Mouse (Mus musculus): ENCODE data around the gene Ubr2. TPM values are rescaled to one million over a fixed set of nuclear protein-coding genes. Genes with fewer than 3 reads are reported as not detected.

Ubr2 gene
- polyA plus RNA-seq, 1 experiment from 2014 or later: 23.4 TPM

GRCm38 (mm10) chr17:46996484-46996883 is 13.9 kb downstream of the Ubr2 start:
- Histone ChIP-seq H3K4me3 (no peak overlapping the region), H3K4me2 (replicated peaks) (no peak overlapping the region), H3K9ac (replicated peaks) (no peak overlapping the region), H3K9me3 (no peaks in the 10 kb centered on the region), H3K4me1 (no peaks in the 10 kb centered on the region), H3K36me3 (peaks cover 72% of the 10 kb centered on the region), H3K27ac (replicated peaks) (no peak overlapping the region), H3K27me3 (no peaks in the 10 kb centered on the region)
- 90% methylated on average over 7 of the region's 7 CpGs for WGBS
- no peak for ATAC-seq (ENCODE audit: low FRiP score, low read depth)

- no peaks in the 10 kb centered on the region for H3K4me1 ChIP-seq
- H3K27ac ChIP-seq (replicated peaks): no peak overlapping the region
- H3K4me2 ChIP-seq (replicated peaks): no peak overlapping the region
- peaks cover 79% of the 10 kb centered on the region for H3K36me3 ChIP-seq
- no peaks in the 10 kb centered on the region for H3K27me3 ChIP-seq
- 81% methylated on average over 3 of the region's 3 CpGs for WGBS
- H3K9ac ChIP-seq (replicated peaks): no peak overlapping the region
- no peak overlapping the region for H3K4me3 ChIP-seq
- no peak for ATAC-seq (ENCODE audit: low FRiP score, low read depth)
- no peaks in the 10 kb centered on the region for H3K9me3 ChIP-seq
These were observed 14.7 kb downstream of the Ubr2 start for GRCm38 (mm10) chr17:46995621-46996020.

GRCm38 (mm10) chr17:46994641-46995398 is 15.5 kb downstream of the Ubr2 start:
- no peaks in the 10 kb centered on the region for H3K9me3 ChIP-seq
- 88% methylated on average over 10 of the region's 10 CpGs for WGBS
- H3K36me3 ChIP-seq: peaks cover 78% of the 10 kb centered on the region
- H3K27me3 ChIP-seq: no peaks in the 10 kb centered on the region
- H3K9ac ChIP-seq (replicated peaks): no peak overlapping the region
- no peak for ATAC-seq (ENCODE audit: low FRiP score, low read depth)
- no peaks in the 10 kb centered on the region for H3K4me1 ChIP-seq
- no peak overlapping the region for H3K4me3 ChIP-seq
- no peak overlapping the region for H3K4me2 ChIP-seq (replicated peaks)
- no peak overlapping the region for H3K27ac ChIP-seq (replicated peaks)

- no peaks in the 10 kb centered on the region for H3K9me3 ChIP-seq
- no peaks in the 10 kb centered on the region for H3K27me3 ChIP-seq
- H3K9ac ChIP-seq (replicated peaks): no peak overlapping the region
- H3K4me3 ChIP-seq: no peak overlapping the region
- WGBS: 98% methylated on average over 8 of the region's 8 CpGs
- no peaks in the 10 kb centered on the region for H3K4me1 ChIP-seq
- no peak overlapping the region for H3K4me2 ChIP-seq (replicated peaks)
- ATAC-seq (ENCODE audit: low FRiP score, low read depth): no peak
- H3K36me3 ChIP-seq: peaks cover 77% of the 10 kb centered on the region
- no peak overlapping the region for H3K27ac ChIP-seq (replicated peaks)
These were observed 16.7 kb downstream of the Ubr2 start for GRCm38 (mm10) chr17:46993625-46994024.

- no peaks in the 10 kb centered on the region for H3K4me1 ChIP-seq
- peaks cover 77% of the 10 kb centered on the region for H3K36me3 ChIP-seq
- H3K4me2 ChIP-seq (replicated peaks): no peak overlapping the region
- WGBS: 86% methylated on average over 3 of the region's 3 CpGs
- no peak overlapping the region for H3K27ac ChIP-seq (replicated peaks)
- no peak overlapping the region for H3K4me3 ChIP-seq
- H3K9me3 ChIP-seq: no peaks in the 10 kb centered on the region
- no peak for ATAC-seq (ENCODE audit: low FRiP score, low read depth)
- no peak overlapping the region for H3K9ac ChIP-seq (replicated peaks)
- H3K27me3 ChIP-seq: no peaks in the 10 kb centered on the region
These were observed 22.7 kb downstream of the Ubr2 start for GRCm38 (mm10) chr17:46987631-46988030.

- Histone ChIP-seq H3K36me3 (peaks cover 85% of the 10 kb centered on the region), H3K9ac (replicated peaks) (no peak overlapping the region), H3K27ac (replicated peaks) (no peak overlapping the region), H3K4me3 (no peak overlapping the region), H3K4me1 (no peaks in the 10 kb centered on the region), H3K4me2 (replicated peaks) (no peak overlapping the region), H3K9me3 (peaks cover 7% of the 10 kb centered on the region; the same call in 1 of the 2 replicates), H3K27me3 (no peaks in the 10 kb centered on the region)
- no peak for ATAC-seq (ENCODE audit: low FRiP score, low read depth)
- 96% methylated on average over 6 of the region's 6 CpGs for WGBS
These were observed 30.3 kb downstream of the Ubr2 start for GRCm38 (mm10) chr17:46980050-46980449.

GRCm38 (mm10) chr17:46975183-46975582 is 35.2 kb downstream of the Ubr2 start:
- 67% methylated on average over 3 of the region's 3 CpGs for WGBS
- peaks cover 97% of the 10 kb centered on the region for H3K36me3 ChIP-seq
- no peak overlapping the region for H3K4me3 ChIP-seq
- no peaks in the 10 kb centered on the region for H3K4me1 ChIP-seq
- H3K9ac ChIP-seq (replicated peaks): no peak overlapping the region
- no peak overlapping the region for H3K4me2 ChIP-seq (replicated peaks)
- ATAC-seq (ENCODE audit: low FRiP score, low read depth): no peak
- no peaks in the 10 kb centered on the region for H3K27me3 ChIP-seq
- H3K27ac ChIP-seq (replicated peaks): no peak overlapping the region
- peaks cover 7% of the 10 kb centered on the region; the same call in 1 of the 2 replicates for H3K9me3 ChIP-seq

- peaks cover 97% of the 10 kb centered on the region for H3K36me3 ChIP-seq
- no peak overlapping the region for H3K4me2 ChIP-seq (replicated peaks)
- H3K9ac ChIP-seq (replicated peaks): no peak overlapping the region
- no peak overlapping the region for H3K4me3 ChIP-seq
- peaks cover 7% of the 10 kb centered on the region; the same call in 1 of the 2 replicates for H3K9me3 ChIP-seq
- H3K27me3 ChIP-seq: no peaks in the 10 kb centered on the region
- ATAC-seq (ENCODE audit: low FRiP score, low read depth): no peak
- H3K27ac ChIP-seq (replicated peaks): no peak overlapping the region
- H3K4me1 ChIP-seq: no peaks in the 10 kb centered on the region
- 95% methylated on average over 7 of the region's 7 CpGs for WGBS
These were observed 37.8 kb downstream of the Ubr2 start for GRCm38 (mm10) chr17:46972603-46973002.

GRCm38 (mm10) chr17:46966892-46967291 is 43.5 kb downstream of the Ubr2 start:
- no peaks in the 10 kb centered on the region for H3K27me3 ChIP-seq
- no peak overlapping the region for H3K4me2 ChIP-seq (replicated peaks)
- no peaks in the 10 kb centered on the region for H3K9me3 ChIP-seq
- no peak overlapping the region for H3K4me3 ChIP-seq
- no peak for ATAC-seq (ENCODE audit: low FRiP score, low read depth)
- H3K9ac ChIP-seq (replicated peaks): no peak overlapping the region
- WGBS: 93% methylated on average over 14 of the region's 14 CpGs
- H3K36me3 ChIP-seq: peaks cover 99% of the 10 kb centered on the region
- no peaks in the 10 kb centered on the region for H3K4me1 ChIP-seq
- H3K27ac ChIP-seq (replicated peaks): no peak overlapping the region

- no peaks in the 10 kb centered on the region for H3K9me3 ChIP-seq
- H3K4me2 ChIP-seq (replicated peaks): no peak overlapping the region
- H3K36me3 ChIP-seq: peaks cover 98% of the 10 kb centered on the region
- H3K27me3 ChIP-seq: no peaks in the 10 kb centered on the region
- H3K9ac ChIP-seq (replicated peaks): no peak overlapping the region
- H3K4me1 ChIP-seq: no peaks in the 10 kb centered on the region
- 94% methylated on average over 13 of the region's 13 CpGs for WGBS
- no peak for ATAC-seq (ENCODE audit: low FRiP score, low read depth)
- no peak overlapping the region for H3K27ac ChIP-seq (replicated peaks)
- no peak overlapping the region for H3K4me3 ChIP-seq
These were observed 47.2 kb downstream of the Ubr2 start for GRCm38 (mm10) chr17:46963186-46963585.

- no peaks in the 10 kb centered on the region for H3K4me1 ChIP-seq
- no peak for ATAC-seq (ENCODE audit: low FRiP score, low read depth)
- H3K36me3 ChIP-seq: peaks cover 98% of the 10 kb centered on the region
- H3K9ac ChIP-seq (replicated peaks): no peak overlapping the region
- H3K9me3 ChIP-seq: no peaks in the 10 kb centered on the region
- no peak overlapping the region for H3K4me3 ChIP-seq
- H3K27ac ChIP-seq (replicated peaks): no peak overlapping the region
- no peaks in the 10 kb centered on the region for H3K27me3 ChIP-seq
- 87% methylated on average over 3 of the region's 3 CpGs for WGBS
- H3K4me2 ChIP-seq (replicated peaks): no peak overlapping the region
These were observed 48.2 kb downstream of the Ubr2 start for GRCm38 (mm10) chr17:46962153-46962552.

- Histone ChIP-seq H3K36me3 (peaks cover 97% of the 10 kb centered on the region), H3K9ac (replicated peaks) (no peak overlapping the region), H3K9me3 (no peaks in the 10 kb centered on the region), H3K4me3 (no peak overlapping the region), H3K27ac (replicated peaks) (no peak overlapping the region), H3K4me1 (no peaks in the 10 kb centered on the region), H3K27me3 (no peaks in the 10 kb centered on the region), H3K4me2 (replicated peaks) (no peak overlapping the region)
- ATAC-seq (ENCODE audit: low FRiP score, low read depth): no peak
- WGBS: 94% methylated on average over 10 of the region's 10 CpGs
These were observed 50.1 kb downstream of the Ubr2 start for GRCm38 (mm10) chr17:46960216-46960615.

GRCm38 (mm10) chr17:46958045-46958444 is 52.3 kb downstream of the Ubr2 start:
- H3K27ac ChIP-seq (replicated peaks): no peak overlapping the region
- H3K4me3 ChIP-seq: no peak overlapping the region
- no peaks in the 10 kb centered on the region for H3K9me3 ChIP-seq
- 92% methylated on average over 2 of the region's 2 CpGs for WGBS
- H3K4me2 ChIP-seq (replicated peaks): no peak overlapping the region
- no peaks in the 10 kb centered on the region for H3K27me3 ChIP-seq
- no peak for ATAC-seq (ENCODE audit: low FRiP score, low read depth)
- peaks cover 95% of the 10 kb centered on the region for H3K36me3 ChIP-seq
- H3K9ac ChIP-seq (replicated peaks): no peak overlapping the region
- no peaks in the 10 kb centered on the region for H3K4me1 ChIP-seq
